Mouse (Mus musculus): Measurements from ENCODE around the gene Vma21. TPM values are rescaled to one million over a fixed set of nuclear protein-coding genes. Genes with fewer than 3 reads are reported as not detected.
A peak's percentile ranks its signal among the peaks of the same experiment; 100 is the strongest.

The Vma21 gene
- 52.7 and 52.9 TPM in 2 replicates for polyA plus RNA-seq (2015; fragmentation: Nextera tagmentation; extraction: Ambion mirVana)

DNA sequence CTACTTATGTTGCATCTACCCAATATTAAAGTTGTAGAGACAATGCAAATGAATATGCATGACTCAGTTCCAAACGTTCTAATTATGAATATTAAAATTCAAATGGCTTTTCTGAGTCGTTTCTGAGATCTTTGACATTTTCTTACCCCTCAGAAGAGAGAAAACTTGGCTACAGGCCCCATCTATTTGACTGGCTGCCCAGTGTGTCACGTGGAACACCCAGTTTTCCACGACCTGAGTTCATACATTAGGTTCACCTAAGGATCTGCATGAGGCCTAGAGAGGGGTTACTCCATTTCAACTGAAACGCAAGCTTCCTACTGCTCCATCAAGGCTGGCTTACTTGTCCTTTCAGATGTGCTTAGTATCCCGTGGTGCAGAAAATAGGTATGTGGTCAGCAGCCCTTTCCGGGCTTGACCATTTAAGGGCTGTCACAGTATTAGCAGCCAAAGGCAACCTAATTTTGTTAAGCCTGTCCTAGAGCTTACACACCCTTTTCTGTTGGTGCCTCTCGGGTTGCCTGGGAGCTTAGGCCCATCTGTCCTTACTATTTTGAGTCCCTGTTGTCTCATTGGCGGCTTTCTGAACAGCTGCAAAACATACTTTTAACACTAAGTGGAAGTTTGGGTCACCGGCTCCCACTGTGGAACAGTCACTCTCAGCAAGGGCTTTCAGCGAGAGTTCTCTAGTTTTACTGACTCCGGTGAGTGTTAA lies at the start of gene Vma21:
TSS of gene Vma21 (plus strand) at position 294 of the 715 bp plus-strand sequence.
- WGBS = 34% methylated on average over 12 of the region's 12 CpGs
- H3K27ac ChIP-seq (replicated peaks) = peak within 1 kb of the TSS; percentile 89
- no peaks in the 10 kb centered on the region for H3K27me3 ChIP-seq (replicated peaks)
- H3K4me3 ChIP-seq (replicated peaks) = peak within 1 kb of the TSS; percentile 62
- H3K4me2 ChIP-seq = peak within 1 kb of the TSS; percentile 59
- peak within 1 kb of the TSS; percentile 61 for H3K9ac ChIP-seq (replicated peaks)
- peaks cover 7% of the 10 kb centered on the region for H3K4me1 ChIP-seq
- H3K9me3 ChIP-seq (replicated peaks) = no peaks in the 10 kb centered on the region
- peak; percentile 13; the same call in 1 of the 2 replicates for ATAC-seq (ENCODE audit: low FRiP score)
- H3K36me3 ChIP-seq = no peaks in the 10 kb centered on the region

DNA sequence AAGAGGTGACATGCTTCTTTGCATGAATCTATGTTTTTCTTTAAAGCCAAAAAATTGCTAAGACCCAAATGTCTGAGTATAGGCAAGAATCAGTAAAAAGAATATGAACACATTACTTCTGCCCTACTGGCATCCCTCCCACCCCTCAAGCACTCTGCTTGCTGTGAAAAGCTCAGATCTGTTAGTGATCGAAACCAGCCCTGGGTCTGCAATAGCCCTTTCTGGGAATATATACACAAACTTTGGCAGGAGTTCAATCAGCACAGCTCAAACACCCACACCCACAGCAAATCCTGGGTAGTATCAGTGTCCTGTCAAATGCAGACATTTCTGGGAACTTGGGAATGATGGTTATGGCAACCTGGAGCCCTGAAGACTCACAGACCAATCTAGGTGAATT lies 47.8 kb upstream of the Vma21 start:
- no peak overlapping the region for H3K4me3 ChIP-seq (replicated peaks)
- no peaks in the 10 kb centered on the region for H3K4me1 ChIP-seq
- H3K27ac ChIP-seq (replicated peaks) = no peak overlapping the region
- H3K9ac ChIP-seq (replicated peaks) = no peak overlapping the region
- no peaks in the 10 kb centered on the region for H3K27me3 ChIP-seq (replicated peaks)
- WGBS = 63% methylated on average over 1 of the region's 1 CpGs
- H3K4me2 ChIP-seq = no peak overlapping the region
- H3K36me3 ChIP-seq = no peaks in the 10 kb centered on the region
- H3K9me3 ChIP-seq (replicated peaks) = no peaks in the 10 kb centered on the region
- no peak for ATAC-seq (ENCODE audit: low FRiP score)

DNA sequence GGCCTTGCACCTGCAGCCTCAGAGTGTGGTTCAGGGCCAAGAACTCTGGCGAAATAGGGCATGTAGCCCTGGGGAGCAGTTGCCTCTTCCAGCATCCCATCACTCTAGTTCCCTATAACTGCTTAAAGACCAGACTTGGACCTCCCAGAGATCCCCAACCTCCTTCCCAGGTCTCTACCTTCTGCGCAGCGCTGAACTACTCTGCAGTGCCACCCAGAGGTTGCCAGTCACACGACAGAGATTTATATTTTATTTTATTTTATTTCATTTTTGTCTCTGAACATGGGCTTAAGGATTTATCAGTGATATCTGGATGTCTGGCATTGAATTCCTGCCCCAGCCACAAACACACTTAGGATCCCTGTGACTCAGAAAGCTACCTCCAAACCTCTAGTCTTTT lies 24.6 kb upstream of the Vma21 start:
- Histone ChIP-seq H3K4me1 (no peaks in the 10 kb centered on the region), H3K9me3 (replicated peaks) (no peaks in the 10 kb centered on the region)

GRCm38 (mm10) chrX:71797766-71798165 lies 18.0 kb upstream of the Vma21 start:
- H3K4me3 ChIP-seq (replicated peaks) = no peak overlapping the region
- no peaks in the 10 kb centered on the region for H3K27me3 ChIP-seq (replicated peaks)
- H3K9ac ChIP-seq (replicated peaks) = no peak overlapping the region
- H3K36me3 ChIP-seq = no peaks in the 10 kb centered on the region
- H3K27ac ChIP-seq (replicated peaks) = no peak overlapping the region
- 36% methylated on average over 7 of the region's 7 CpGs for WGBS
- no peak for ATAC-seq (ENCODE audit: low FRiP score)
- H3K4me1 ChIP-seq = no peaks in the 10 kb centered on the region
- H3K9me3 ChIP-seq (replicated peaks) = no peaks in the 10 kb centered on the region
- no peak overlapping the region for H3K4me2 ChIP-seq

More for the DNA sequence above, 24.6 kb upstream of the Vma21 start:
- no peak for ATAC-seq (ENCODE audit: low FRiP score)
- Histone ChIP-seq H3K4me3 (replicated peaks) (no peak overlapping the region), H3K36me3 (no peaks in the 10 kb centered on the region), H3K4me2 (no peak overlapping the region), H3K27me3 (replicated peaks) (no peaks in the 10 kb centered on the region), H3K27ac (replicated peaks) (no peak overlapping the region), H3K9ac (replicated peaks) (no peak overlapping the region)
- 16% methylated on average over 4 of the region's 4 CpGs for WGBS

- no peaks in the 10 kb centered on the region for H3K9me3 ChIP-seq (replicated peaks)
- no peak overlapping the region for H3K4me2 ChIP-seq
- no peak overlapping the region for H3K27ac ChIP-seq (replicated peaks)
- no peak for ATAC-seq (ENCODE audit: low FRiP score)
- H3K27me3 ChIP-seq (replicated peaks) = no peaks in the 10 kb centered on the region
- WGBS = 70% methylated on average over 5 of the region's 5 CpGs
- H3K9ac ChIP-seq (replicated peaks) = no peak overlapping the region
- H3K4me3 ChIP-seq (replicated peaks) = no peak overlapping the region
- H3K36me3 ChIP-seq = no peaks in the 10 kb centered on the region
- H3K4me1 ChIP-seq = no peaks in the 10 kb centered on the region
Measured at GRCm38 (mm10) chrX:71798883-71799282, 16.8 kb upstream of the Vma21 start.

- H3K9me3 ChIP-seq (replicated peaks) = no peaks in the 10 kb centered on the region
- 52% methylated on average over 5 of the region's 5 CpGs for WGBS
- H3K36me3 ChIP-seq = no peaks in the 10 kb centered on the region
- no peaks in the 10 kb centered on the region; the same call in none of the 2 replicates for H3K4me1 ChIP-seq
- no peak overlapping the region for H3K9ac ChIP-seq (replicated peaks)
- no peak overlapping the region for H3K27ac ChIP-seq (replicated peaks)
- no peak overlapping the region for H3K4me2 ChIP-seq
- no peaks in the 10 kb centered on the region for H3K27me3 ChIP-seq (replicated peaks)
- no peak for ATAC-seq (ENCODE audit: low FRiP score)
- H3K4me3 ChIP-seq (replicated peaks) = no peak overlapping the region
Measured at GRCm38 (mm10) chrX:71811966-71812835, 3.5 kb upstream of the Vma21 start.

- 30% methylated on average over 51 of the region's 52 CpGs for WGBS
- Histone ChIP-seq H3K4me1 (peaks cover 7% of the 10 kb centered on the region), H3K4me2 (peak overlapping the region; percentile 59), H3K9ac (replicated peaks) (peak overlapping the region; percentile 61), H3K9me3 (replicated peaks) (no peaks in the 10 kb centered on the region), H3K27me3 (replicated peaks) (no peaks in the 10 kb centered on the region), H3K27ac (replicated peaks) (peak overlapping the region; percentile 89), H3K36me3 (no peaks in the 10 kb centered on the region), H3K4me3 (replicated peaks) (peak overlapping the region; percentile 62)
- peak; percentile 99 for ATAC-seq (ENCODE audit: low FRiP score)
Measured at GRCm38 (mm10) chrX:71816401-71816857, 705 bp downstream of the Vma21 start.

DNA sequence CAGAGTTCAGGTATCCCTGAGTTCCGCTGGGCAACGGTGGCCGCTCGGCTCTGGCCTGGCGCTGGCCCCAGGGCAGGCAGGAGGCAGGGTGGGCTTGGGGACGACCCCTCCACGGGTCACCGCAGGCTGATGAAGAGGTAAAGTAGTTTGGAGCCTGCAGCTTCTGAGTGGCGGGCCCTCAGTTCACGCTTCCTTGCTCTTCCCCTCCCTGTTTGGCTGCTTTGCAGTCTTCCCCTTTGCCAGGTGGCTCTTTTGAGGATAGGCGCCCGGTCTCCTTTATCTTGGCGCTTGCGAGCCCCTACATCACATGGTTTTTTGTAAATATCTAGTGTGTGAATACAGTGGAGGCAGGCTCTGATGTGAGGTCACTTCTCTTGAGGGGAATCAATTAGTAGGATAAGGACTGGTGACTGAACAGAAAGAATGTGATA lies 1.2 kb downstream of the Vma21 start:
- 24% methylated on average over 14 of the region's 14 CpGs for WGBS
- H3K9ac ChIP-seq (replicated peaks) = peak overlapping the region; percentile 61
- H3K4me2 ChIP-seq = peak overlapping the region; percentile 57
- ATAC-seq (ENCODE audit: low FRiP score) = peak; percentile 76
- H3K9me3 ChIP-seq (replicated peaks) = no peaks in the 10 kb centered on the region
- H3K27me3 ChIP-seq (replicated peaks) = no peaks in the 10 kb centered on the region
- peak overlapping the region; percentile 89 for H3K27ac ChIP-seq (replicated peaks)
- peak overlapping the region; percentile 62 for H3K4me3 ChIP-seq (replicated peaks)
- no peaks in the 10 kb centered on the region for H3K36me3 ChIP-seq
- H3K4me1 ChIP-seq = peaks cover 7% of the 10 kb centered on the region

DNA sequence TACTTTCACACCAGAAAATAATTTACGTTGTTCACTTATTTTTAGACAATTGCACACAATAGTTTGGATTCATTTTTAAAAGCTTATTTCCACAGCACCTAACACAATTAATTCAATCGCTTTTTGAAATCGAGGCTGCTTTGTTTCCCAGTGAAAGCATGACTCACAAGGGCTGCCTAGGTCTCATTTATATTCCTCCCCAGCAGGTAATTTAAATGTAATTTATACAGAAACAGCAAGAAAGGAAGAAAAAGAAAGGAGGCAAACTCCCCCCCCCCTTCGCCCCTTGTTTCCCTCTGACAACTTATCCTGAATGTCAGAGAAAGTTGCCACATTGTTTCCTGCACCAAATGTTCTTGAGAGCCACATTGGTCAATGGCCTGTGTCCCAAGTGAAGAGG lies 23.2 kb downstream of the Vma21 start:
- Histone ChIP-seq H3K4me2 (no peak overlapping the region), H3K4me3 (replicated peaks) (no peak overlapping the region), H3K4me1 (no peaks in the 10 kb centered on the region), H3K27me3 (replicated peaks) (no peaks in the 10 kb centered on the region), H3K9me3 (replicated peaks) (no peaks in the 10 kb centered on the region), H3K9ac (replicated peaks) (no peak overlapping the region), H3K27ac (replicated peaks) (no peak overlapping the region), H3K36me3 (no peaks in the 10 kb centered on the region)
- WGBS = 44% methylated on average over 4 of the region's 4 CpGs
- ATAC-seq (ENCODE audit: low FRiP score) = no peak

DNA sequence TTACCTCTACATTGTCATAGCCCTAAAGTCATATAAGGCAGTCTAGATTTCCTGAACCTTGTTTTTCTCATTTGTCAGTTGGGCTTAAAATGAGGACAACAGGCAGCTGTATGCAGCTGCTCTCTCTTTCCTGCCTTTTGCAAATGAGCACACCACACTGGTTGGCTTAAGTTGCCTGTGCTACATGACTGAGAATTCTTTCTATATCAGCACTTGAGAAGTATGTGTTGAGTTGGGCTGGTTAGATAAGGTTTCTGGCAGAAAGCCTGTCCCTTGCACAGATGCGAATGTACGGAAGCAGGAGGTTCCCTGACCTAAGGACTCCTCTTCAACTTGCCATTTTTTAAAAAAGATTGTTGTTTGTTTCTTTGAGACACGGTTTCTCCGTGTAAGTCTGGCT lies 31.0 kb downstream of the Vma21 start:
- Histone ChIP-seq H3K27ac (replicated peaks) (no peak overlapping the region), H3K27me3 (replicated peaks) (no peaks in the 10 kb centered on the region), H3K4me1 (no peaks in the 10 kb centered on the region), H3K4me2 (no peak overlapping the region), H3K36me3 (no peaks in the 10 kb centered on the region), H3K9me3 (replicated peaks) (no peaks in the 10 kb centered on the region), H3K9ac (replicated peaks) (no peak overlapping the region), H3K4me3 (replicated peaks) (no peak overlapping the region)
- WGBS = 91% methylated on average over 4 of the region's 4 CpGs
- no peak for ATAC-seq (ENCODE audit: low FRiP score)

DNA sequence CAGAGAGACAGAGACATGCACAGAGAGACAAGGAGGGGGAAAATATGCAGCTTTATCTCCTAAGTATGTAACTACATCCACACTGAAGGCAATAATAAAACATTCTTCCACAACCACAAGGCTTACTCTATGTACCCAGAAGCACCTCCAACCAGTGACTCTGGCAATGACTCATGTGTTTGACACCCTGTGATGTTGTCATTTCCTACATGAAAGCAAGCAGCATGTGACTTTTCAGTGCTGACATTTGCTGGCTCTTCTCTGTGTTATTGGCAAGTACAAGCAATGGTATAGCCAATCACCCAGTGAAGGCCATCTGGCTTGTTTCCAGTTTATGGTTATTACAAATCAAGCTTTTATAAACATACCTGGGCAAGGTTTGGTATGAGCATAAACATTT lies 38.1 kb downstream of the Vma21 start:
- no peak for ATAC-seq (ENCODE audit: low FRiP score)
- H3K4me1 ChIP-seq = no peaks in the 10 kb centered on the region

More for the DNA sequence above, 38.1 kb downstream of the Vma21 start:
- no peaks in the 10 kb centered on the region for H3K27me3 ChIP-seq (replicated peaks)
- H3K4me2 ChIP-seq = no peak overlapping the region
- H3K27ac ChIP-seq (replicated peaks) = no peak overlapping the region
- H3K4me3 ChIP-seq (replicated peaks) = no peak overlapping the region
- no peak overlapping the region for H3K9ac ChIP-seq (replicated peaks)
- no peaks in the 10 kb centered on the region for H3K36me3 ChIP-seq
- no peaks in the 10 kb centered on the region for H3K9me3 ChIP-seq (replicated peaks)

All from neural tube, embryonic 15.5 days (tissue).